Mouse (Mus musculus) stomach, embryonic 16.5 days (tissue): Measurements from ENCODE around the gene Tssc4. TPM values are rescaled to one million over a fixed set of nuclear protein-coding genes. Genes with fewer than 3 reads are reported as not detected.

Experiments used
- ATAC-seq: fragments of 200-750 bp; cut with Nextera tagmentation; 2 replicates; pipeline ENCODE4 v1.8.0; 2017; ENCODE audit warnings: moderate number of reproducible peaks, moderate TSS enrichment; ENCODE audit not compliant: insufficient read depth, low FRiP score
- H3K27ac ChIP-seq: fragments of 300-500 bp; sonication (generic); 2 replicates; pipeline ENCODE4 v1.5.1; 2014; ENCODE audit warnings: low read length
- H3K27me3 ChIP-seq: fragments of 300-500 bp; sonication (generic); 2 replicates; pipeline ENCODE4 v1.6.1; 2014; ENCODE audit warnings: low read length, control low read depth, mixed read lengths; ENCODE audit not compliant: control insufficient read depth, insufficient read depth
- H3K36me3 ChIP-seq: fragments of 300-500 bp; sonication (generic); 2 replicates; pipeline ENCODE4 v1.6.1; 2014; ENCODE audit warnings: low read length; ENCODE audit not compliant: control insufficient read depth, insufficient read depth
- H3K4me1 ChIP-seq: fragments of 300-500 bp; sonication (generic); 2 replicates; pipeline ENCODE4 v1.6.1; 2014; ENCODE audit warnings: low read length, control low read depth, mixed read lengths; ENCODE audit not compliant: control insufficient read depth, insufficient read depth
- H3K4me2 ChIP-seq: fragments of 300-500 bp; sonication (generic); 2 replicates; pipeline ENCODE4 v1.6.1; 2014; ENCODE audit warnings: low read depth, low read length, mixed read lengths
- H3K4me3 ChIP-seq: fragments of 300-500 bp; sonication (generic); replicated peaks from 2 replicates; pipeline ENCODE4 v1.5.1; 2014; ENCODE audit warnings: mild to moderate bottlenecking, low read length
- H3K9ac ChIP-seq: fragments of 300-500 bp; sonication (generic); 2 replicates; pipeline ENCODE4 v1.6.1; 2014; ENCODE audit warnings: low read length
- H3K9me3 ChIP-seq: fragments of 300-500 bp; sonication (generic); replicated peaks from 2 replicates; pipeline ENCODE4 v1.6.1; 2016; ENCODE audit warnings: low read length, control low read depth; ENCODE audit not compliant: control insufficient read depth
- WGBS: fragments of 180-500 bp; shearing (Covaris S2); extraction: QIAGEN DNeasy Blood & Tissue Kit; methylation state at CpG from one replicate; pipeline ENCODE4 v1.1.7; 2014; 5-methylcytosine and 5-hydroxymethylcytosine counted together
- polyA plus RNA-seq: library from polyadenylated mRNA; unstranded; fragments of >200 nt; fragmentation: Nextera tagmentation; extraction: Ambion mirVana; gene quantifications from 2 replicates; pipeline ENCODE4 v1.2.1, GENCODE M21; 2015

Tssc4 gene
- polyA plus RNA-seq, 1 experiment from 2014 or later = 75.8 TPM

- Histone ChIP-seq H3K9ac (no peak overlapping the region), H3K27ac (no peak overlapping the region), H3K36me3 (no peaks in the 10 kb centered on the region), H3K27me3 (no peaks in the 10 kb centered on the region), H3K4me2 (no peak overlapping the region), H3K9me3 (no peaks in the 10 kb centered on the region), H3K4me3 (no peak overlapping the region), H3K4me1 (no peaks in the 10 kb centered on the region)
- 80% methylated on average over 4 of the region's 4 CpGs for WGBS
- no peak for ATAC-seq
Observed at GRCm38 (mm10) chr7:143033581-143033980, 35.5 kb upstream of the Tssc4 start.

GRCm38 (mm10) chr7:143034112-143034511 lies 34.9 kb upstream of the Tssc4 start:
- 85% methylated on average over 2 of the region's 2 CpGs for WGBS

GRCm38 (mm10) chr7:143034519-143035450 lies 34.3 kb upstream of the Tssc4 start:
- Histone ChIP-seq H3K4me2 (no peak overlapping the region), H3K9me3 (no peaks in the 10 kb centered on the region), H3K4me3 (no peak overlapping the region), H3K27ac (no peak overlapping the region), H3K9ac (no peak overlapping the region), H3K4me1 (no peaks in the 10 kb centered on the region), H3K36me3 (no peaks in the 10 kb centered on the region), H3K27me3 (no peaks in the 10 kb centered on the region)
- ATAC-seq = no peak
- 86% methylated on average over 8 of the region's 8 CpGs for WGBS

More at GRCm38 (mm10) chr7:143034112-143034511, 34.9 kb upstream of the Tssc4 start:
- ATAC-seq = no peak
- H3K36me3 ChIP-seq = no peaks in the 10 kb centered on the region
- H3K27ac ChIP-seq = no peak overlapping the region
- H3K9me3 ChIP-seq = no peaks in the 10 kb centered on the region
- H3K9ac ChIP-seq = no peak overlapping the region
- no peak overlapping the region for H3K4me2 ChIP-seq
- H3K4me3 ChIP-seq = no peak overlapping the region
- no peaks in the 10 kb centered on the region for H3K27me3 ChIP-seq
- H3K4me1 ChIP-seq = no peaks in the 10 kb centered on the region

- WGBS = 72% methylated on average over 3 of the region's 3 CpGs
- Histone ChIP-seq H3K4me2 (no peak overlapping the region), H3K9me3 (no peaks in the 10 kb centered on the region), H3K9ac (no peak overlapping the region), H3K36me3 (no peaks in the 10 kb centered on the region), H3K4me1 (peaks cover 7% of the 10 kb centered on the region; the same call in 1 of the 2 replicates), H3K4me3 (no peak overlapping the region), H3K27me3 (no peaks in the 10 kb centered on the region), H3K27ac (no peak overlapping the region)
- ATAC-seq = no peak
Observed at GRCm38 (mm10) chr7:143036787-143037186, 32.3 kb upstream of the Tssc4 start.

- no peaks in the 10 kb centered on the region for H3K9me3 ChIP-seq
- H3K27me3 ChIP-seq = no peaks in the 10 kb centered on the region
- no peak overlapping the region for H3K9ac ChIP-seq
- no peaks in the 10 kb centered on the region for H3K36me3 ChIP-seq
- H3K4me3 ChIP-seq = no peak overlapping the region
- H3K27ac ChIP-seq = no peak overlapping the region
- H3K4me1 ChIP-seq = peaks cover 12% of the 10 kb centered on the region; the same call in 1 of the 2 replicates
- 91% methylated on average over 4 of the region's 4 CpGs for WGBS
- ATAC-seq = no peak
- H3K4me2 ChIP-seq = no peak overlapping the region
Observed at GRCm38 (mm10) chr7:143037306-143037705, 31.7 kb upstream of the Tssc4 start.

- Histone ChIP-seq H3K27ac (no peak overlapping the region), H3K4me1 (peaks cover 17% of the 10 kb centered on the region; the same call in 1 of the 2 replicates), H3K4me3 (no peak overlapping the region), H3K4me2 (no peak overlapping the region), H3K36me3 (no peaks in the 10 kb centered on the region), H3K27me3 (no peaks in the 10 kb centered on the region), H3K9me3 (no peaks in the 10 kb centered on the region), H3K9ac (no peak overlapping the region)
- ATAC-seq = no peak
- WGBS = 87% methylated on average over 3 of the region's 3 CpGs
Observed at GRCm38 (mm10) chr7:143038174-143038931, 30.7 kb upstream of the Tssc4 start.

GRCm38 (mm10) chr7:143040561-143040960 lies 28.5 kb upstream of the Tssc4 start:
- Histone ChIP-seq H3K9ac (no peak overlapping the region), H3K4me3 (no peak overlapping the region), H3K27ac (no peak overlapping the region), H3K9me3 (no peaks in the 10 kb centered on the region; the same call in 1 of the 2 replicates), H3K36me3 (no peaks in the 10 kb centered on the region), H3K4me1 (peaks cover 17% of the 10 kb centered on the region; the same call in 1 of the 2 replicates), H3K27me3 (no peaks in the 10 kb centered on the region), H3K4me2 (no peak overlapping the region)
- whole genome bisulfite sequencing = 95% methylated on average over 3 of the region's 3 CpGs
- ATAC-seq = no peak

- Histone ChIP-seq H3K4me3 (no peak overlapping the region), H3K4me1 (peaks cover 17% of the 10 kb centered on the region; the same call in 1 of the 2 replicates), H3K27me3 (no peaks in the 10 kb centered on the region), H3K36me3 (no peaks in the 10 kb centered on the region), H3K4me2 (no peak overlapping the region), H3K9ac (no peak overlapping the region), H3K27ac (peak overlapping the region; percentile 24), H3K9me3 (no peaks in the 10 kb centered on the region; the same call in 1 of the 2 replicates)
- WGBS = 64% methylated on average over 3 of the region's 3 CpGs
- ATAC-seq = no peak
Observed at GRCm38 (mm10) chr7:143041138-143041822, 27.8 kb upstream of the Tssc4 start.
